Mouse (Mus musculus) MEL (cell line): ENCODE measurements at regions not wholly inside any gene's neighbourhood (a gene's known extent, or its start where the extent isn't known, plus 50 kb on each side); places are given as distances from the start of the nearest gene placed in this dataset.

Experiments
- DNase-seq: peaks from one replicate; pipeline ENCODE4 v3.0.0; 2011; ENCODE audit warnings: low read depth, low spot score
- H3K27ac ChIP-seq: 2 replicates; pipeline ENCODE4 v1.5.1; 2012; ENCODE audit warnings: low read depth, mild to moderate bottlenecking, control low read depth, low read length, moderate library complexity; ENCODE audit not compliant: control insufficient read depth
- H3K27me3 ChIP-seq, 2 experiments: fragments of 150-350 bp in 1 of 2; sonication (generic) in 1 of 2; 2 replicates each; pipeline ENCODE4 v1.6.1; 2012; ENCODE audit warnings: low read length in 2 of 2, mild to moderate bottlenecking in 2 of 2, improper control_type of control experiment in 1 of 2, moderate library complexity in 1 of 2; ENCODE audit not compliant: insufficient read depth in 2 of 2, control insufficient read depth in 1 of 2
- H3K36me3 ChIP-seq, 2 experiments: 2 replicates each; pipeline ENCODE4 v1.6.1; 2012 to 2014; ENCODE audit warnings: low read length in 2 of 2, improper control_type of control experiment in 1 of 2, inconsistent platforms in 1 of 2, mild to moderate bottlenecking in 1 of 2; ENCODE audit not compliant: insufficient read depth in 2 of 2, control insufficient read depth in 1 of 2
- H3K4me1 ChIP-seq, 2 experiments: fragments of 150-350 bp in 1 of 2; sonication (generic) in 1 of 2; 2 replicates each; pipeline ENCODE4 v1.6.1; 2012; ENCODE audit warnings: low read length in 2 of 2, improper control_type of control experiment in 1 of 2, mild to moderate bottlenecking in 1 of 2; ENCODE audit not compliant: insufficient read depth in 2 of 2, control insufficient read depth in 1 of 2
- H3K4me3 ChIP-seq, 2 experiments: fragments of 150-350 bp in 1 of 2; sonication (generic) in 1 of 2; 2 replicates each; pipeline ENCODE4 v1.5.1; 2012; ENCODE audit warnings: low read depth in 2 of 2, low read length in 2 of 2, mild to moderate bottlenecking in 2 of 2, moderate library complexity in 2 of 2, control low read depth in 1 of 2, improper control_type of control experiment in 1 of 2; ENCODE audit not compliant: control insufficient read depth in 1 of 2, insufficient read depth in 1 of 2
- H3K79me2 ChIP-seq: 2 replicates; pipeline ENCODE4 v1.6.1; 2012; ENCODE audit warnings: mild to moderate bottlenecking, low read length, moderate library complexity; ENCODE audit not compliant: control insufficient read depth, poor library complexity, insufficient read depth
- H3K9ac ChIP-seq: 2 replicates; pipeline ENCODE4 v1.6.1; 2012; ENCODE audit warnings: low read depth, mild to moderate bottlenecking, control low read depth, low read length, moderate library complexity; ENCODE audit not compliant: control insufficient read depth, poor library complexity, severe bottlenecking
- H3K9me3 ChIP-seq: fragments of 150-350 bp; sonication (generic); replicated peaks from 2 replicates; pipeline ENCODE4 v1.6.1; 2012; ENCODE audit warnings: mild to moderate bottlenecking, low read length, improper control_type of control experiment, moderate library complexity; ENCODE audit not compliant: insufficient read depth
- BHLHE40 ChIP-seq: IDR thresholded peaks from 2 replicates; pipeline ENCODE4 v1.6.1; 2012; ENCODE audit warnings: low read depth, mild to moderate bottlenecking, inconsistent platforms, low read length, improper control_type of control experiment, borderline replicate concordance
- CHD1 ChIP-seq: IDR thresholded peaks from 2 replicates; pipeline ENCODE4 v1.6.1; 2012; ENCODE audit warnings: low read depth, mild to moderate bottlenecking, inconsistent platforms, low read length, improper control_type of control experiment
- CHD2 ChIP-seq: IDR thresholded peaks from 2 replicates; pipeline ENCODE4 v1.6.1; 2011; ENCODE audit warnings: low read length, improper control_type of control experiment
- E2F4 ChIP-seq: IDR thresholded peaks from 2 replicates; pipeline ENCODE4 v1.6.1; 2011; ENCODE audit warnings: low read depth, low read length, improper control_type of control experiment, borderline replicate concordance
- GATA1 ChIP-seq: IDR thresholded peaks from 2 replicates; pipeline ENCODE4 v1.6.1; 2011; ENCODE audit warnings: low read depth, low read length, improper control_type of control experiment
- HCFC1 ChIP-seq: IDR thresholded peaks from 2 replicates; pipeline ENCODE4 v1.6.1; 2012; ENCODE audit warnings: low read depth, mild to moderate bottlenecking, inconsistent platforms, low read length, improper control_type of control experiment, moderate library complexity
- JUND ChIP-seq: IDR thresholded peaks from 2 replicates; pipeline ENCODE4 v1.6.1; 2011; ENCODE audit warnings: low read depth, mild to moderate bottlenecking, improper control_type of control experiment, low read length
- MAFK ChIP-seq: IDR thresholded peaks from 2 replicates; pipeline ENCODE4 v1.6.1; 2011; ENCODE audit warnings: low read depth, mild to moderate bottlenecking, low read length, improper control_type of control experiment, borderline replicate concordance
- MXI1 ChIP-seq: IDR thresholded peaks from 2 replicates; pipeline ENCODE4 v1.6.1; 2011; ENCODE audit warnings: mild to moderate bottlenecking, low read depth, low read length, improper control_type of control experiment
- NRF1 ChIP-seq: IDR thresholded peaks from 2 replicates; pipeline ENCODE4 v1.6.1; 2014; ENCODE audit warnings: low read depth, mild to moderate bottlenecking, inconsistent platforms, low read length, improper control_type of control experiment, moderate library complexity; ENCODE audit not compliant: poor library complexity, insufficient read depth, severe bottlenecking
- POLR2A ChIP-seq, 2 experiments: IDR thresholded peaks; 2 replicates each; pipeline ENCODE4 v1.6.1; 2011 to 2012; ENCODE audit warnings: low read length in 2 of 2, mild to moderate bottlenecking in 2 of 2, control low read depth in 1 of 2, improper control_type of control experiment in 1 of 2, low read depth in 1 of 2, moderate library complexity in 1 of 2; ENCODE audit not compliant: control insufficient read depth in 1 of 2, insufficient read depth in 1 of 2, poor library complexity in 1 of 2
- RAD21 ChIP-seq: IDR thresholded peaks from 2 replicates; pipeline ENCODE4 v1.6.1; 2011; ENCODE audit warnings: mild to moderate bottlenecking, low read depth, low read length, improper control_type of control experiment
- RCOR1 ChIP-seq: IDR thresholded peaks from 2 replicates; pipeline ENCODE4 v1.6.1; 2012; ENCODE audit warnings: low read depth, mild to moderate bottlenecking, inconsistent platforms, low read length, improper control_type of control experiment
- TAL1 ChIP-seq: IDR thresholded peaks from 2 replicates; pipeline ENCODE4 v1.6.1; 2012; ENCODE audit warnings: mild to moderate bottlenecking, inconsistent platforms, low read length, moderate library complexity, mixed read lengths
- TBP ChIP-seq: IDR thresholded peaks from 2 replicates; pipeline ENCODE4 v1.8.0; 2011; ENCODE audit warnings: low read depth, low read length, improper control_type of control experiment
- TCF12 ChIP-seq: IDR thresholded peaks from 2 replicates; pipeline ENCODE4 v1.6.1; 2014; ENCODE audit warnings: low read depth, mild to moderate bottlenecking, inconsistent platforms, low read length, improper control_type of control experiment, moderate library complexity
- UBTF ChIP-seq: IDR thresholded peaks from 2 replicates; pipeline ENCODE4 v1.6.1; 2012; ENCODE audit warnings: low read depth, mild to moderate bottlenecking, inconsistent platforms, low read length, improper control_type of control experiment, moderate library complexity, borderline replicate concordance; ENCODE audit not compliant: insufficient read depth
- USF1 ChIP-seq: IDR thresholded peaks from 2 replicates; pipeline ENCODE4 v1.6.1; 2014; ENCODE audit warnings: low read depth, mild to moderate bottlenecking, inconsistent platforms, low read length, improper control_type of control experiment, moderate library complexity
- USF2 ChIP-seq, 2 experiments: IDR thresholded peaks; 2 replicates each; pipeline ENCODE4 v1.6.1; 2011 to 2012; ENCODE audit warnings: improper control_type of control experiment in 2 of 2, low read length in 2 of 2, borderline replicate concordance in 1 of 2, inconsistent platforms in 1 of 2, low read depth in 1 of 2, mild to moderate bottlenecking in 1 of 2; ENCODE audit not compliant: insufficient read depth in 1 of 2
- ZC3H11A ChIP-seq: IDR thresholded peaks from 2 replicates; pipeline ENCODE4 v1.6.1; 2012; ENCODE audit warnings: low read depth, mild to moderate bottlenecking, inconsistent platforms, low read length, improper control_type of control experiment
- ZKSCAN1 ChIP-seq: IDR thresholded peaks from 2 replicates; pipeline ENCODE4 v1.6.1; 2012; ENCODE audit warnings: low read depth, mild to moderate bottlenecking, inconsistent platforms, low read length, improper control_type of control experiment, moderate library complexity
- ZMIZ1 ChIP-seq: IDR thresholded peaks from 2 replicates; pipeline ENCODE4 v1.6.1; 2012; ENCODE audit warnings: low read depth, mild to moderate bottlenecking, inconsistent platforms, low read length, improper control_type of control experiment, moderate library complexity
- ZNF384 ChIP-seq: IDR thresholded peaks from 2 replicates; pipeline ENCODE4 v1.6.1; 2012; ENCODE audit warnings: low read depth, mild to moderate bottlenecking, inconsistent platforms, low read length, improper control_type of control experiment

GRCm38 (mm10) chr1:193935969-193936368 is 565.9 kb upstream of the Camk1g start:
- H3K4me3 ChIP-seq, result no peak overlapping the region
- no peaks in the 10 kb centered on the region for H3K79me2 ChIP-seq
- no peak overlapping the region for H3K27ac ChIP-seq
- TF ChIP-seq POLR2A (IDR thresholded peaks at IDR 0.05; ENCODE audit: control insufficient read depth in 1 of 2, insufficient read depth in 1 of 2, low read depth in 1 of 2, low read length in 2 of 2, poor library complexity in 1 of 2) (no peak), HCFC1 (no peak), ZC3H11A (no peak), MAFK (no peak), CHD1 (no peak), ZMIZ1 (no peak)
- H3K9me3 ChIP-seq, result no peaks in the 10 kb centered on the region
- DNase-seq, result no peak
- no peaks in the 10 kb centered on the region for H3K36me3 ChIP-seq
- no peaks in the 10 kb centered on the region for H3K4me1 ChIP-seq
- H3K9ac ChIP-seq, result no peak overlapping the region
- no peaks in the 10 kb centered on the region for H3K27me3 ChIP-seq

DNA sequence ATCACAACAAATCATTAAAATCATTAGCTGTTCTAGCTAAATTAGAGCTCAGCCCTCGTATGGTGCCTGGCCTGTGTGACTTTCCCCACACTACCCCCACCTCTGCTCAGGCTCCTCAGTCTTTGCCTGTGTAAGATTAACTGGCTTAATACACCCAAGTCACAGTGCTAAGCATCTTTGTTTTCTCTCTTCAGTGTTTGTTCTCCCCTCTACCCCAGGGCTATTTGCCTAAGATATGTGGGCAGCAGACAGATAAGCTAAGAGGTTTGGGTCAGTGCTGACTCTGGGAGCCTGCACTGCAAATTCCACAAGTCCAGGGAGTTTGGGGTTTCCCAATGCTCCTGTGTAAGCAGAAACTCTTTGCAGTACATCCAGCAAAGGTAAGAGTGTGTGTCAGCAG is 564.2 kb upstream of the Camk1g start:
- H3K4me3 ChIP-seq, result no peak overlapping the region
- H3K4me1 ChIP-seq, result no peaks in the 10 kb centered on the region
- H3K79me2 ChIP-seq, result no peaks in the 10 kb centered on the region
- H3K27me3 ChIP-seq, result no peaks in the 10 kb centered on the region
- H3K9ac ChIP-seq, result no peak overlapping the region
- TF ChIP-seq TBP (no peak), TCF12 (no peak), RCOR1 (no peak), MXI1 (no peak), JUND (no peak), UBTF (no peak), USF2 (IDR thresholded peaks at IDR 0.05; ENCODE audit: borderline replicate concordance in 1 of 2, insufficient read depth in 1 of 2, low read depth in 1 of 2, low read length in 2 of 2) (no peak), E2F4 (no peak), CHD2 (no peak), NRF1 (no peak), MAFK (no peak), ZKSCAN1 (no peak), GATA1 (no peak), USF1 (no peak), BHLHE40 (no peak), CHD1 (no peak), ZNF384 (no peak), RAD21 (no peak), TAL1 (no peak)
- DNase-seq, result no peak
- H3K9me3 ChIP-seq, result no peaks in the 10 kb centered on the region
- H3K27ac ChIP-seq, result no peak overlapping the region
- no peaks in the 10 kb centered on the region for H3K36me3 ChIP-seq
